Mouse (Mus musculus) heart, embryonic 10.5 days (tissue): ENCODE results near the gene Vav2. TPM values are rescaled to one million over a fixed set of nuclear protein-coding genes. Genes with fewer than 3 reads are reported as not detected.

Experiments
- DNase-seq: peaks from one replicate; pipeline ENCODE4 v3.0.0-alpha.2; 2017; ENCODE audit warnings: low spot score
- H3K27ac ChIP-seq: fragments of 300-500 bp; sonication (generic); 2 replicates; pipeline ENCODE4 v1.5.1; 2016; ENCODE audit warnings: mild to moderate bottlenecking
- H3K27me3 ChIP-seq: fragments of 300-500 bp; sonication (generic); 2 replicates; pipeline ENCODE4 v1.6.1; 2016; ENCODE audit warnings: mild to moderate bottlenecking; ENCODE audit not compliant: poor library complexity, insufficient read depth, severe bottlenecking
- H3K36me3 ChIP-seq: fragments of 300-500 bp; sonication (generic); 2 replicates; pipeline ENCODE4 v1.6.1; 2016; ENCODE audit warnings: mild to moderate bottlenecking, moderate library complexity
- H3K4me1 ChIP-seq: fragments of 300-500 bp; sonication (generic); 2 replicates; pipeline ENCODE4 v1.6.1; 2016; ENCODE audit warnings: mild to moderate bottlenecking
- H3K4me3 ChIP-seq: fragments of 300-500 bp; sonication (generic); 2 replicates; pipeline ENCODE4 v1.5.1; 2016; ENCODE audit warnings: mild to moderate bottlenecking, moderate library complexity
- H3K9me3 ChIP-seq: fragments of 300-500 bp; sonication (generic); 2 replicates; pipeline ENCODE4 v1.6.1; 2016; ENCODE audit warnings: mild to moderate bottlenecking, moderate library complexity
- WGBS: fragments of 180-500 bp; shearing (Covaris S2); methylation state at CpG from one replicate; pipeline ENCODE4 v1.1.7; 2016; 5-methylcytosine and 5-hydroxymethylcytosine counted together
- polyA plus RNA-seq: library from polyadenylated mRNA; unstranded; fragments of >200 nt; fragmentation: Nextera tagmentation; extraction: Ambion mirVana; gene quantifications from 2 replicates; pipeline ENCODE4 v1.2.1, GENCODE M21; 2016

Gene Vav2
- polyA plus RNA-seq, 1 experiment from 2014 or later, result 8.1 TPM

DNA sequence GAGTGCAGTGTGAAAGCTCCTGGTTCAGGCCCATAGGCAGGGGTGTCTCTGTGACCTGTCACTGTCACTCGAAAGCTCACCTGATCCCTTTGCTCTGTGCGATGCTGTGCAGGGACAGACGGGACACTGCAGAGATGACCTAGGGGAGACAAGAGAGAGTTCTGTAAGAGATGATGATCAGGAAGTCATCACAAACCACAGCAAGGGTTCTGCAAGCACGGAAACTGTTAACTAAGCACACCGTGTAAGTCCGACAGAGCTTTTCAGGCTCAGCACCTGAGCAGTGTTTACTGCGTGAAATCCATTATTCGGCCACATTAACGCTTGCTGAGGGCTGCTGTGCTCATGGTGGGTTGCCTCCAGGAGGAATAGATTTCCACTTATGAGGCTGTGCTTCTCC is 90.2 kb downstream of the Vav2 start:
- H3K4me1 ChIP-seq, result peaks cover 50% of the 10 kb centered on the region
- no peak overlapping the region for H3K4me3 ChIP-seq
- H3K27ac ChIP-seq, result 0 out of 2 replicates have a peak overlapping the region, but pooled peaks have one; percentile 6
- 72% methylated on average over 9 of the region's 9 CpGs for WGBS
- H3K27me3 ChIP-seq, result no peaks in the 10 kb centered on the region
- no peaks in the 10 kb centered on the region for H3K9me3 ChIP-seq
- DNase-seq, result no peak
- peaks cover 6% of the 10 kb centered on the region; the same call in 1 of the 2 replicates for H3K36me3 ChIP-seq

DNA sequence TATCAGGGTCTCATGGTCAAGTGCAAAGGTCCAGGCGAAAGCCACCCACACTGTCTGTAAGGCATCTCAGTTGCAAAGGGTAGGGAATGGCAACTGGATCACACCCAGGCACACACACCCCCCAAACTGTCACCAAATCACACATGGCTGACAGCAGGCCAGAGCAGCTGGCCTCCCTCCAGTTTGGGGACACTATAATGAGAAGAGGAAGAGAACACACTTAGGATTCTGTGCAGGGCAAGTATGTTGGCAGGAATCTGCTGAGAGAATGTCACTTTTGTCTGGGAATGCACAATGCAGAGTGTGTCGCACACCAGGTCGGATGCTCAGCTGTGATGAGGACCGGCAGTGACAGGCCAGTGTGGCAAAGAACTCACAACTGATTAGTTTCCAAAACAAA is 92.0 kb downstream of the Vav2 start:
- Histone ChIP-seq H3K27ac (no peak overlapping the region), H3K36me3 (peaks cover 6% of the 10 kb centered on the region; the same call in 1 of the 2 replicates), H3K9me3 (no peaks in the 10 kb centered on the region), H3K27me3 (no peaks in the 10 kb centered on the region), H3K4me1 (peaks cover 61% of the 10 kb centered on the region), H3K4me3 (no peak overlapping the region)
- WGBS, result 73% methylated on average over 4 of the region's 4 CpGs
- no peak for DNase-seq

GRCm38 (mm10) chr2:27331560-27331959 is 95.3 kb downstream of the Vav2 start:
- Histone ChIP-seq H3K27ac (peak overlapping the region; percentile 49; the same call in 1 of the 2 replicates), H3K9me3 (no peaks in the 10 kb centered on the region), H3K36me3 (peaks cover 6% of the 10 kb centered on the region; the same call in 1 of the 2 replicates), H3K27me3 (no peaks in the 10 kb centered on the region), H3K4me1 (peaks cover 59% of the 10 kb centered on the region), H3K4me3 (no peak overlapping the region)
- 71% methylated on average over 5 of the region's 5 CpGs for WGBS
- no peak for DNase-seq

DNA sequence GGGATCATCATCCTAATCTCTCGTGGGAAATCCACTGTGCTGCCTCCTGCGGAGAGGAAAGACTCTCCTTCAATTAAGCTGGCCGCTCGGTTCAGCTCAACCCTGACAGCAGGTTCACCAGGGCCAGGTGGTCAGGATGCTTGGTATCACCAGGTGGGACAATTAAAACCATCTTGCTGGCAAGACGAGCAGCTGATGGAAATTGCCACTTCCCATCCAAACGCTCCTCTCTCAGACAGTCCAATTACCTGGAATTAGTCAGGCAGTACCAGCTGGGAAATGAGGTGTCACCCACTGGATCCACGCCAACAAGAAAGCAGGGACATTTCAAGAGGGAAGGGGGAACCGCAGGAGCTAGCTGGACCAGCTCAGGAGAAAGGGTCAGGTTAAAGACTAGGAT is 96.4 kb downstream of the Vav2 start:
- Histone ChIP-seq H3K9me3 (no peaks in the 10 kb centered on the region), H3K4me3 (no peak overlapping the region), H3K27ac (no peak overlapping the region), H3K36me3 (no peaks in the 10 kb centered on the region), H3K4me1 (peaks cover 64% of the 10 kb centered on the region), H3K27me3 (no peaks in the 10 kb centered on the region)
- DNase-seq, result no peak
- WGBS, result 74% methylated on average over 8 of the region's 8 CpGs

DNA sequence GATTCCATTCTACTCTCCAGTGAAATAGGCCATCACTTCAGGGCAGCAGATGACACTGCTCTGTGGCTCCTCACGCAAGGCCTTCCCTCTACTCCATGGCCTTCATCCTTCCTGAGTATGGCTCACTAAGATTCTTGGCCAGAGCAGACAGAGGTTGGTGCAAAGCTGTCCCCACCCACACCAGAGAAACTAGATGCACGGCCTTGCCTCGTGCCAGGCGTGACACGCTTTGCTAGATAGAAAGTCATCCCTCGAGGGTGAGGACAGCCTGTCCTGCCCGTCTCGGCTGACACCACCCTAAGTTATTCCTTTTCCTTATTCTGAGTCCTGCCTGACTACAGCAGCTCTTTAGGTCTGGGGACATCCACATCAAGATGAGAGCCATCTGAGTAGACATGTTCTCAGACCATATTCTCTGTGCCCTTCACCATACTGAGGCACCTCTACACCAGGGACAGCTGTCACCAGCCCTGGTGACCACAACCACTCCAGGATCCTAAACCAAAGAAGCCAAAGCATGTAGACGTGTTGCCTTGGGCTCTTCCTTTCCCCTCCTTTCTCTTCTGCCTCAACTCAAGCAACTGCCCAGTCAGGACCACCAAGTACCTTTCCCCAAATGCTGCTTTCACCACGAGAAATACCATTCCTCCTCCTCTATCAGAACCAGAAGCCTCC is 97.3 kb downstream of the Vav2 start:
- 86% methylated on average over 10 of the region's 10 CpGs for WGBS
- peaks cover 73% of the 10 kb centered on the region for H3K4me1 ChIP-seq
- H3K36me3 ChIP-seq, result no peaks in the 10 kb centered on the region
- no peak overlapping the region for H3K4me3 ChIP-seq
- H3K27ac ChIP-seq, result peak overlapping the region; percentile 81
- H3K9me3 ChIP-seq, result no peaks in the 10 kb centered on the region
- H3K27me3 ChIP-seq, result no peaks in the 10 kb centered on the region
- DNase-seq, result no peak

DNA sequence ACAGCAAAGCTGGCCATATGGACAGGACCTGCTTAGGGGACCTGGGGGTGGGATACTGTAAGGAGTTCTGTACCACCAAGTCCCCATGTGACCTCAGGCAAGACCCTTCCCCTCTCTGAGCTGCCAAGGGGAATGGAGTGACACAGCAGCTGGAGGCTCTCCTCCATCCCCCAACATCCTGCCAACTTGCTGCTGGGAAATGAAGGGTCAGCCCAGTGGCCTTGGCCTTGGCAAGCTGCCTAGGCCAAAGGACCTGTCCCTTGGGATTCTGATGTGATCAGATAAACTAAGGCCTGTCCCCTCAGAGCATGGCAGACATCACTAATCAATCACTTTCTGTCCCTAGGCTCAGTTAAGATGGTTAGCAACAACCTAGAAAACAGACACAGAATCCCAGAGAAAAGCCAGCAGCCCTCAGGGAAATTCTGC is 98.2 kb downstream of the Vav2 start:
- no peak overlapping the region for H3K4me3 ChIP-seq
- H3K27ac ChIP-seq, result peak overlapping the region; percentile 81
- DNase-seq, result no peak
- H3K9me3 ChIP-seq, result no peaks in the 10 kb centered on the region
- H3K36me3 ChIP-seq, result no peaks in the 10 kb centered on the region
- H3K4me1 ChIP-seq, result peaks cover 76% of the 10 kb centered on the region
- H3K27me3 ChIP-seq, result no peaks in the 10 kb centered on the region

GRCm38 (mm10) chr2:27327886-27328285 is 98.9 kb downstream of the Vav2 start:
- no peaks in the 10 kb centered on the region for H3K27me3 ChIP-seq
- no peak for DNase-seq
- H3K27ac ChIP-seq, result peak overlapping the region; percentile 81
- no peaks in the 10 kb centered on the region for H3K36me3 ChIP-seq
- no peak overlapping the region for H3K4me3 ChIP-seq
- H3K9me3 ChIP-seq, result no peaks in the 10 kb centered on the region
- WGBS, result 69% methylated on average over 4 of the region's 4 CpGs
- peaks cover 83% of the 10 kb centered on the region for H3K4me1 ChIP-seq

- peak overlapping the region; percentile 15 for H3K4me3 ChIP-seq
- no peaks in the 10 kb centered on the region for H3K36me3 ChIP-seq
- peaks cover 90% of the 10 kb centered on the region for H3K4me1 ChIP-seq
- peak overlapping the region; percentile 81 for H3K27ac ChIP-seq
- no peaks in the 10 kb centered on the region for H3K9me3 ChIP-seq
- 9% methylated on average over 6 of the region's 6 CpGs for WGBS
- no peak for DNase-seq
- H3K27me3 ChIP-seq, result no peaks in the 10 kb centered on the region
Observed at GRCm38 (mm10) chr2:27327076-27327475, 99.8 kb downstream of the Vav2 start.

- peak overlapping the region; percentile 81 for H3K27ac ChIP-seq
- no peaks in the 10 kb centered on the region for H3K36me3 ChIP-seq
- no peaks in the 10 kb centered on the region for H3K9me3 ChIP-seq
- no peak for DNase-seq
- 70% methylated on average over 7 of the region's 7 CpGs for WGBS
- H3K27me3 ChIP-seq, result no peaks in the 10 kb centered on the region
- H3K4me1 ChIP-seq, result peaks cover 96% of the 10 kb centered on the region
- H3K4me3 ChIP-seq, result no peak overlapping the region
Observed at GRCm38 (mm10) chr2:27326357-27326756, 100.5 kb downstream of the Vav2 start.

DNA sequence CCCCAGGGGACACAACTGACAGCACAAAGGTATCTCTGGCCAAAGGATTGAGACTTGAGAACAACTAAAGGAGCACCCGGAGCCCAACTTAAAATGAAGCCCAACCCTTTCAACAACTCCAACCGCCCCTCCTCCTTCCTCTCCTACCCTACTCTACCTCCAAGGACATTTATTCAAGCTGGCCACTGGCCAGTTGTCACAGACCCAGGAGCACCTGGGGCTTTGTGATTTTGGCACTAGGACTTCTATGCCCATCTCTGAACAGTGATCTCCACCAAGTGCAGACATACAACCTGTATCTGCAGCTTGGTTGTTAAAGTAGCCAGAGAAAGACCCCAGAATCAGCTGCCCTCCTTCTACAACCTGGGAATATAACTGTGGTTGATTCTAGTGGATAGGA is 102.1 kb downstream of the Vav2 start:
- peaks cover 91% of the 10 kb centered on the region for H3K4me1 ChIP-seq
- no peak for DNase-seq
- no peak overlapping the region for H3K4me3 ChIP-seq
- 4% methylated on average over 2 of the region's 2 CpGs for WGBS
- peak overlapping the region; percentile 77 for H3K27ac ChIP-seq
- no peaks in the 10 kb centered on the region; the same call in 1 of the 2 replicates for H3K36me3 ChIP-seq
- H3K9me3 ChIP-seq, result no peaks in the 10 kb centered on the region
- no peaks in the 10 kb centered on the region for H3K27me3 ChIP-seq

DNA sequence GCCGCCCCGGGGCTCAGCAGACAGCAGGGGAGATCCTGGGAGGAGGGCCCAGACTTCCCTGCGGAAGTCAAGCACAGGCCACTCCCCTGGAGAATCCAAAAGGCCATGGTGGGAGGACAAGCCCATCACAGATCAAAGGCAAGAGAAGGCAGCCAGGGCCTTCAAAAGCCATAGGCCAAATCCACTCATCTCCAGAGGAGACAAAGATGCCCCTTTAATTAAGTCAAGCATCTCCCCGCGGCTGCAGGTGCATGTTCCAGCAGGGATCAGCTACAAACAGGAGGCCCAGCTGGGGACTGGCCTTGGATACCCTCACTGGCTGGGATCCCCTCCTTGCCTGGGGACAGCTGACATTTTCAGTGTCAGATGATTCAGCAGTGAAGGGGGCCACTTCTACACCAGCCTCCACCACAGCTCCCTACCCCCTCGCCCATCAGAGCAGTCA is 105.4 kb downstream of the Vav2 start:
- Histone ChIP-seq H3K9me3 (no peaks in the 10 kb centered on the region), H3K4me3 (no peak overlapping the region), H3K4me1 (peaks cover 80% of the 10 kb centered on the region)

DNA sequence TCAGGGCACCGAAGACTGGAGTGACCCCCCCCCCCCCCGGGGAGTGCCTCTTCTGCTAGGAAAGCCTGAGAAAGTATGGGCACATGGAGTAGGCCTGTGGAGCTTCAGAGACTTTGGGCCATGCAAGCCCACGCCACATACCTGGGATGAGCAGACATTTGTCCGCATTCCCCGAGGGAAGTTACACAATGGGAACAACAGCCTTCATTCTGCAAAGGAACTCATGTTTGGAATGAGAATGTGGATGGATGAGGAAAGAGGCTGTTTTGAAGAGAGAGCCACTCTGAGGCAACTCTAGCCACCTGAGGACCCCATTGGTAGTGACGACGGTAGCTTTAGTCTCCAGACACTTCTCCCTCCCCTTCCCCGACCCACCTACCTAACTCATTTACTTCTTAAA is 106.0 kb downstream of the Vav2 start:
- peaks cover 74% of the 10 kb centered on the region for H3K4me1 ChIP-seq
- H3K36me3 ChIP-seq, result no peaks in the 10 kb centered on the region; the same call in 1 of the 2 replicates
- H3K27me3 ChIP-seq, result no peaks in the 10 kb centered on the region
- H3K27ac ChIP-seq, result no peak overlapping the region
- H3K9me3 ChIP-seq, result no peaks in the 10 kb centered on the region
- DNase-seq, result no peak
- 67% methylated on average over 8 of the region's 8 CpGs for WGBS
- no peak overlapping the region for H3K4me3 ChIP-seq

More for the DNA sequence above, 105.4 kb downstream of the Vav2 start:
- WGBS, result 29% methylated on average over 6 of the region's 6 CpGs
- DNase-seq, result no peak
- Histone ChIP-seq H3K36me3 (no peaks in the 10 kb centered on the region; the same call in 1 of the 2 replicates), H3K27me3 (no peaks in the 10 kb centered on the region), H3K27ac (peak overlapping the region; percentile 31; the same call in 1 of the 2 replicates)

DNA sequence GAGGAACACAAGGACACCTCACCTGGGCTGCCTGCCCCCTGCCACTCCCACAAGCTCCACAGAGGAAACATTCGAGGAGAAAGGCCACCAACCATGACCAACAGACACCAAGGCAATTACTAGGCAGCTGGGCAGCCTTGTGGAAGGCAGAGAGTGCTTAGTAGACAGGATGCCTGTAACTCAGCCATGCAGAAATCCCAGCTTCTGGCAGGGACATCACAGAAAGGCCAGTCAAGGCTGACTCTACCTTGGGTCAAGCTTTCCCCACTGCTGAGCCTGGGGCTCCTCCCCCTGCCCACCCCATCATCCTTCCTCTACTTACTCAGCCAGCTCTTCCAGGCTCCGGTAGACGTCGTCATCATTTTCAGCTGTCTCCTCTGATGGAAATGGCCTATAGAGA is 108.2 kb downstream of the Vav2 start:
- Histone ChIP-seq H3K27ac (no peak overlapping the region), H3K36me3 (no peaks in the 10 kb centered on the region; the same call in 1 of the 2 replicates), H3K9me3 (no peaks in the 10 kb centered on the region), H3K27me3 (no peaks in the 10 kb centered on the region), H3K4me1 (peaks cover 61% of the 10 kb centered on the region), H3K4me3 (no peak overlapping the region)
- 67% methylated on average over 4 of the region's 4 CpGs for WGBS
- DNase-seq, result no peak
